Mouse (Mus musculus): Measurements from ENCODE around the gene Ddx42. TPM values are rescaled to one million over a fixed set of nuclear protein-coding genes. Genes with fewer than 3 reads are reported as not detected.
"Not testable (repeated sequence)": the region's sequence is repeated elsewhere in the genome, so short reads cannot be mapped to it uniquely, and the experiment has no call there.

Gene Ddx42
- polyA plus RNA-seq, 1 experiment = 10.0 TPM

GRCm38 (mm10) chr11:106201337-106202122 is 15.2 kb upstream of the Ddx42 start:
- peaks cover 19% of the 10 kb centered on the region for H3K36me3 ChIP-seq (ENCODE audit: control insufficient read depth, insufficient read depth, low read length)
- no peaks in the 10 kb centered on the region for H3K4me1 ChIP-seq (ENCODE audit: control insufficient read depth, insufficient read depth, low read length)
- no peaks in the 10 kb centered on the region for H3K27me3 ChIP-seq (replicated peaks; ENCODE audit: control insufficient read depth, insufficient read depth, low read length)
- no peak overlapping the region for H3K4me3 ChIP-seq (ENCODE audit: insufficient read depth, low read depth, low read length)
- WGBS = 88% methylated on average over 19 of the region's 19 CpGs
- H3K27ac ChIP-seq (ENCODE audit: insufficient read depth, low read depth, low read length) = no peak overlapping the region
- TF ChIP-seq POLR2A (IDR thresholded peaks at IDR 0.05; ENCODE audit: low read depth, low read length) (no peak), CTCF (conservative IDR thresholded peaks at IDR 0.05; ENCODE audit: insufficient read depth, insufficient read length, low read depth, low read length) (no peak)
- DNase-seq = no peak

- Histone ChIP-seq H3K27me3 (replicated peaks; ENCODE audit: control insufficient read depth, insufficient read depth, low read length) (no peaks in the 10 kb centered on the region), H3K27ac (ENCODE audit: insufficient read depth, low read depth, low read length) (no peak within 1 kb of the TSS), H3K4me3 (ENCODE audit: insufficient read depth, low read depth, low read length) (no peak within 1 kb of the TSS), H3K4me1 (ENCODE audit: control insufficient read depth, insufficient read depth, low read length) (no peaks in the 10 kb centered on the region), H3K36me3 (ENCODE audit: control insufficient read depth, insufficient read depth, low read length) (peaks cover 19% of the 10 kb centered on the region)
- 74% methylated on average over 5 of the region's 5 CpGs for WGBS
- DNase-seq = no peak
- TF ChIP-seq CTCF (conservative IDR thresholded peaks at IDR 0.05; ENCODE audit: insufficient read depth, insufficient read length, low read depth, low read length) = no peak
- no peak for TF ChIP-seq POLR2A (IDR thresholded peaks at IDR 0.05; ENCODE audit: low read depth, low read length)
Measured at GRCm38 (mm10) chr11:106202123-106202465, 14.6 kb upstream of the Ddx42 start, which contains the start of gene Strada. TSS of gene Strada (minus strand) at chr11:106202168.

- TF ChIP-seq CTCF (conservative IDR thresholded peaks at IDR 0.05; ENCODE audit: insufficient read depth, insufficient read length, low read depth, low read length) (no peak), POLR2A (IDR thresholded peaks at IDR 0.05; ENCODE audit: low read depth, low read length) (no peak)
- Histone ChIP-seq H3K4me1 (ENCODE audit: control insufficient read depth, insufficient read depth, low read length) (peaks cover 8% of the 10 kb centered on the region; the same call in 1 of the 2 replicates), H3K27me3 (replicated peaks; ENCODE audit: control insufficient read depth, insufficient read depth, low read length) (no peaks in the 10 kb centered on the region), H3K27ac (ENCODE audit: insufficient read depth, low read depth, low read length) (no peak overlapping the region), H3K4me3 (ENCODE audit: insufficient read depth, low read depth, low read length) (no peak overlapping the region), H3K36me3 (ENCODE audit: control insufficient read depth, insufficient read depth, low read length) (peaks cover 13% of the 10 kb centered on the region)
- WGBS = 78% methylated on average over 8 of the region's 8 CpGs
- DNase-seq = no peak
Measured at GRCm38 (mm10) chr11:106212771-106213170, 4.0 kb upstream of the Ddx42 start.

GRCm38 (mm10) chr11:106214856-106215255 is 1.9 kb upstream of the Ddx42 start:
- H3K27me3 ChIP-seq (replicated peaks; ENCODE audit: control insufficient read depth, insufficient read depth, low read length) = no peaks in the 10 kb centered on the region
- peaks cover 9% of the 10 kb centered on the region for H3K36me3 ChIP-seq (ENCODE audit: control insufficient read depth, insufficient read depth, low read length)
- WGBS = 84% methylated on average over 5 of the region's 5 CpGs
- no peak for DNase-seq
- TF ChIP-seq POLR2A (IDR thresholded peaks at IDR 0.05; ENCODE audit: low read depth, low read length) = no peak
- TF ChIP-seq CTCF (conservative IDR thresholded peaks at IDR 0.05; ENCODE audit: insufficient read depth, insufficient read length, low read depth, low read length) = no peak
- no peak overlapping the region for H3K4me3 ChIP-seq (ENCODE audit: insufficient read depth, low read depth, low read length)
- peaks cover 12% of the 10 kb centered on the region; the same call in 1 of the 2 replicates for H3K4me1 ChIP-seq (ENCODE audit: control insufficient read depth, insufficient read depth, low read length)
- no peak overlapping the region for H3K27ac ChIP-seq (ENCODE audit: insufficient read depth, low read depth, low read length)

- TF ChIP-seq POLR2A (IDR thresholded peaks at IDR 0.05; ENCODE audit: low read depth, low read length) (no peak), CTCF (conservative IDR thresholded peaks at IDR 0.05; ENCODE audit: insufficient read depth, insufficient read length, low read depth, low read length) (no peak)
- peaks cover 12% of the 10 kb centered on the region; the same call in 1 of the 2 replicates for H3K4me1 ChIP-seq (ENCODE audit: control insufficient read depth, insufficient read depth, low read length)
- peak overlapping the region; percentile 84; the same call in 1 of the 2 replicates for H3K27ac ChIP-seq (ENCODE audit: insufficient read depth, low read depth, low read length)
- H3K4me3 ChIP-seq (ENCODE audit: insufficient read depth, low read depth, low read length) = peak overlapping the region; percentile 81
- H3K27me3 ChIP-seq (replicated peaks; ENCODE audit: control insufficient read depth, insufficient read depth, low read length) = no peaks in the 10 kb centered on the region
- no peak for DNase-seq
- 11% methylated on average over 7 of the region's 7 CpGs for WGBS
- peaks cover 7% of the 10 kb centered on the region for H3K36me3 ChIP-seq (ENCODE audit: control insufficient read depth, insufficient read depth, low read length)
Measured at GRCm38 (mm10) chr11:106215450-106215859, 1.3 kb upstream of the Ddx42 start.

GRCm38 (mm10) chr11:106215927-106216729 is 598 bp upstream of the Ddx42 start, which contains the start of gene Ccdc47:
TSS of gene Ccdc47 (minus strand) at chr11:106216344.
- no peaks in the 10 kb centered on the region for H3K27me3 ChIP-seq (replicated peaks; ENCODE audit: control insufficient read depth, insufficient read depth, low read length)
- WGBS = under 1% methylated on average over 46 of the region's 46 CpGs
- DNase-seq = peak; percentile 99
- TF ChIP-seq POLR2A (IDR thresholded peaks at IDR 0.05; ENCODE audit: low read depth, low read length) (no peak), CTCF (conservative IDR thresholded peaks at IDR 0.05; ENCODE audit: insufficient read depth, insufficient read length, low read depth, low read length) (no peak)
- peaks cover 4% of the 10 kb centered on the region for H3K36me3 ChIP-seq (ENCODE audit: control insufficient read depth, insufficient read depth, low read length)
- peak within 1 kb of the TSS; percentile 94 for H3K27ac ChIP-seq (ENCODE audit: insufficient read depth, low read depth, low read length)
- peaks cover 12% of the 10 kb centered on the region; the same call in 1 of the 2 replicates for H3K4me1 ChIP-seq (ENCODE audit: control insufficient read depth, insufficient read depth, low read length)
- H3K4me3 ChIP-seq (ENCODE audit: insufficient read depth, low read depth, low read length) = peak within 1 kb of the TSS; percentile 95

GRCm38 (mm10) chr11:106220603-106221002 is 3.9 kb downstream of the Ddx42 start:
- H3K27me3 ChIP-seq (replicated peaks; ENCODE audit: control insufficient read depth, insufficient read depth, low read length) = no peaks in the 10 kb centered on the region
- 70% methylated on average over 3 of the region's 3 CpGs for WGBS
- peaks cover 5% of the 10 kb centered on the region; the same call in 1 of the 2 replicates for H3K4me1 ChIP-seq (ENCODE audit: control insufficient read depth, insufficient read depth, low read length)
- DNase-seq = no peak
- H3K27ac ChIP-seq (ENCODE audit: insufficient read depth, low read depth, low read length) = no peak overlapping the region
- TF ChIP-seq CTCF (conservative IDR thresholded peaks at IDR 0.05; ENCODE audit: insufficient read depth, insufficient read length, low read depth, low read length) = no peak
- no peak for TF ChIP-seq POLR2A (IDR thresholded peaks at IDR 0.05; ENCODE audit: low read depth, low read length)
- H3K36me3 ChIP-seq (ENCODE audit: control insufficient read depth, insufficient read depth, low read length) = no peaks in the 10 kb centered on the region
- H3K4me3 ChIP-seq (ENCODE audit: insufficient read depth, low read depth, low read length) = no peak overlapping the region

GRCm38 (mm10) chr11:106233978-106234377 is 17.3 kb downstream of the Ddx42 start:
- not testable (repeated sequence) for H3K27ac ChIP-seq (ENCODE audit: insufficient read depth, low read depth, low read length); H3K27me3 ChIP-seq (replicated peaks; ENCODE audit: control insufficient read depth, insufficient read depth, low read length); DNase-seq; H3K4me1 ChIP-seq (ENCODE audit: control insufficient read depth, insufficient read depth, low read length); H3K4me3 ChIP-seq (ENCODE audit: insufficient read depth, low read depth, low read length)
- H3K36me3 ChIP-seq (ENCODE audit: control insufficient read depth, insufficient read depth, low read length) = peaks cover 16% of the 10 kb centered on the region
- 78% methylated on average over 8 of the region's 8 CpGs for WGBS
